Mouse (Mus musculus): ENCODE results near the gene Slc15a4. TPM values are rescaled to one million over a fixed set of nuclear protein-coding genes. Genes with fewer than 3 reads are reported as not detected.
A peak's percentile ranks its signal among the peaks of the same experiment; 100 is the strongest.

Slc15a4 gene
- total RNA-seq (2017), result 15.2 and 32.4 TPM in 2 replicates

- ATAC-seq (replicated peaks; ENCODE audit: low read depth, poor library complexity, severe bottlenecking), result peak; percentile 33
These were observed at the start of gene Slc15a4, which contains the start of gene Glt1d1 for GRCm38 (mm10) chr5:127632167-127633145. Slc15a4 (minus strand) TSS chr5:127632897. Glt1d1 (plus strand) TSS chr5:127632262.

- ATAC-seq (replicated peaks; ENCODE audit: low read depth, poor library complexity, severe bottlenecking), result no peak
These were observed 45.8 kb upstream of the Slc15a4 start for GRCm38 (mm10) chr5:127678501-127678900.

GRCm38 (mm10) chr5:127677561-127677960 lies 44.9 kb upstream of the Slc15a4 start:
- ATAC-seq (replicated peaks; ENCODE audit: low read depth, poor library complexity, severe bottlenecking), result no peak

- no peak for ATAC-seq (replicated peaks; ENCODE audit: low read depth, poor library complexity, severe bottlenecking)
These were observed 41.2 kb upstream of the Slc15a4 start for GRCm38 (mm10) chr5:127673913-127674312.

GRCm38 (mm10) chr5:127660979-127661378 lies 28.3 kb upstream of the Slc15a4 start:
- ATAC-seq (replicated peaks; ENCODE audit: low read depth, poor library complexity, severe bottlenecking), result no peak

- ATAC-seq (replicated peaks; ENCODE audit: low read depth, poor library complexity, severe bottlenecking), result no peak
These were observed 27.6 kb upstream of the Slc15a4 start for GRCm38 (mm10) chr5:127660267-127660666.

GRCm38 (mm10) chr5:127659312-127659711 lies 26.6 kb upstream of the Slc15a4 start:
- ATAC-seq (replicated peaks; ENCODE audit: low read depth, poor library complexity, severe bottlenecking), result no peak

GRCm38 (mm10) chr5:127658257-127658656 lies 25.6 kb upstream of the Slc15a4 start:
- ATAC-seq (replicated peaks; ENCODE audit: low read depth, poor library complexity, severe bottlenecking), result no peak

GRCm38 (mm10) chr5:127649077-127649476 lies 16.4 kb upstream of the Slc15a4 start:
- ATAC-seq (replicated peaks; ENCODE audit: low read depth, poor library complexity, severe bottlenecking), result 0 out of 2 replicates have a peak, but pooled peaks have one; percentile 63

- ATAC-seq (replicated peaks; ENCODE audit: low read depth, poor library complexity, severe bottlenecking), result 0 out of 2 replicates have a peak, but pooled peaks have one; percentile 68
These were observed 15.3 kb upstream of the Slc15a4 start for GRCm38 (mm10) chr5:127648046-127648445.

GRCm38 (mm10) chr5:127641185-127641958 lies 8.7 kb upstream of the Slc15a4 start:
- ATAC-seq (replicated peaks; ENCODE audit: low read depth, poor library complexity, severe bottlenecking), result no peak

- ATAC-seq (replicated peaks; ENCODE audit: low read depth, poor library complexity, severe bottlenecking), result no peak
These were observed 7.7 kb upstream of the Slc15a4 start for GRCm38 (mm10) chr5:127640359-127640758.

- ATAC-seq (replicated peaks; ENCODE audit: low read depth, poor library complexity, severe bottlenecking), result no peak
These were observed 6.9 kb upstream of the Slc15a4 start for GRCm38 (mm10) chr5:127639635-127640034.

- ATAC-seq (replicated peaks; ENCODE audit: low read depth, poor library complexity, severe bottlenecking), result no peak
These were observed 6.4 kb upstream of the Slc15a4 start for GRCm38 (mm10) chr5:127639067-127639605.

- ATAC-seq (replicated peaks; ENCODE audit: low read depth, poor library complexity, severe bottlenecking), result no peak
These were observed 5.5 kb upstream of the Slc15a4 start for GRCm38 (mm10) chr5:127638177-127638576.

GRCm38 (mm10) chr5:127637622-127638021 lies 4.9 kb upstream of the Slc15a4 start:
- no peak for ATAC-seq (replicated peaks; ENCODE audit: low read depth, poor library complexity, severe bottlenecking)

- ATAC-seq (replicated peaks; ENCODE audit: low read depth, poor library complexity, severe bottlenecking), result no peak
These were observed 969 bp upstream of the Slc15a4 start for GRCm38 (mm10) chr5:127633666-127634065.

GRCm38 (mm10) chr5:127633188-127633587 lies 491 bp upstream of the Slc15a4 start:
- ATAC-seq (replicated peaks; ENCODE audit: low read depth, poor library complexity, severe bottlenecking), result no peak

- no peak for ATAC-seq (replicated peaks; ENCODE audit: low read depth, poor library complexity, severe bottlenecking)
These were observed 1.0 kb downstream of the Slc15a4 start for GRCm38 (mm10) chr5:127631671-127632070.

- no peak for ATAC-seq (replicated peaks; ENCODE audit: low read depth, poor library complexity, severe bottlenecking)
These were observed 5.5 kb downstream of the Slc15a4 start for GRCm38 (mm10) chr5:127627242-127627641.
